Mouse (Mus musculus) forebrain, embryonic 11.5 days (tissue): ENCODE data around the gene Ikbip. TPM values are rescaled to one million over a fixed set of nuclear protein-coding genes. Genes with fewer than 3 reads are reported as not detected.

Experiments
- ATAC-seq: fragments of 200-750 bp; cut with Nextera tagmentation; replicated peaks from 2 replicates; pipeline ENCODE4 v1.8.0; 2017; ENCODE audit warnings: moderate TSS enrichment; ENCODE audit not compliant: low FRiP score
- DNase-seq: peaks from one replicate; pipeline ENCODE4 v3.0.0-alpha.2; 2017; ENCODE audit warnings: low spot score
- H3K27ac ChIP-seq: fragments of 300-500 bp; sonication (generic); 2 replicates; pipeline ENCODE4 v1.5.1; 2014; ENCODE audit warnings: low read depth, low read length
- H3K27me3 ChIP-seq: fragments of 300-500 bp; sonication (generic); 2 replicates; pipeline ENCODE4 v1.6.1; 2014; ENCODE audit warnings: mild to moderate bottlenecking, low read length, mixed read lengths; ENCODE audit not compliant: control insufficient read depth, insufficient read depth
- H3K36me3 ChIP-seq: fragments of 300-500 bp; sonication (generic); 2 replicates; pipeline ENCODE4 v1.6.1; 2014; ENCODE audit warnings: mild to moderate bottlenecking, low read length, moderate library complexity, mixed read lengths; ENCODE audit not compliant: control insufficient read depth, insufficient read depth
- H3K4me1 ChIP-seq: fragments of 300-500 bp; sonication (generic); replicated peaks from 2 replicates; pipeline ENCODE4 v1.6.1; 2014; ENCODE audit warnings: low read length, mixed read lengths; ENCODE audit not compliant: control insufficient read depth, insufficient read depth
- H3K4me2 ChIP-seq: fragments of 300-500 bp; sonication (generic); 2 replicates; pipeline ENCODE4 v1.6.1; 2014; ENCODE audit warnings: low read depth, mild to moderate bottlenecking, low read length, moderate library complexity, mixed read lengths; ENCODE audit not compliant: severe bottlenecking
- H3K4me3 ChIP-seq: fragments of 300-500 bp; sonication (generic); 2 replicates; pipeline ENCODE4 v1.5.1; 2014; ENCODE audit warnings: low read depth, low read length
- H3K9ac ChIP-seq: fragments of 300-500 bp; sonication (generic); 2 replicates; pipeline ENCODE4 v1.6.1; 2014; ENCODE audit warnings: low read length
- H3K9me3 ChIP-seq: fragments of 300-500 bp; sonication (generic); 2 replicates; pipeline ENCODE4 v1.6.1; 2016; ENCODE audit warnings: low read length, mixed read lengths; ENCODE audit not compliant: control insufficient read depth
- whole genome bisulfite sequencing: fragments of 180-500 bp; shearing (Covaris S2); extraction: QIAGEN DNeasy Blood & Tissue Kit; methylation state at CpG from one replicate; pipeline ENCODE4 v1.1.7; 2014; 5-methylcytosine and 5-hydroxymethylcytosine counted together
- polyA plus RNA-seq: library from polyadenylated mRNA; unstranded; fragments of >200 nt; fragmentation: Nextera tagmentation; extraction: Ambion mirVana; gene quantifications from 2 replicates; pipeline ENCODE4 v1.2.1, GENCODE M21; 2014

Gene Ikbip
- 19.8 and 22.7 TPM in 2 replicates for polyA plus RNA-seq

- no peaks in the 10 kb centered on the region for H3K36me3 ChIP-seq
- H3K9me3 ChIP-seq: no peaks in the 10 kb centered on the region
- peak within 1 kb of the TSS; percentile 71 for H3K4me2 ChIP-seq
- peak within 1 kb of the TSS; percentile 71 for H3K27ac ChIP-seq
- under 1% methylated on average over 86 of the region's 87 CpGs for WGBS
- peak within 1 kb of the TSS; percentile 88 for H3K4me3 ChIP-seq
- H3K4me1 ChIP-seq: 0 out of 2 replicates have a peak, but pooled peaks cover 2% of the 10 kb centered on the region
- DNase-seq (peak; percentile 100), ATAC-seq (peak; percentile 97)
- peak within 1 kb of the TSS; percentile 87 for H3K9ac ChIP-seq
- H3K27me3 ChIP-seq: no peaks in the 10 kb centered on the region
These were observed at the start of gene Ikbip, which contains the start of gene Apaf1 for GRCm38 (mm10) chr10:91082550-91083392. Gene Ikbip (plus strand): TSS chr10:91082940. Gene Apaf1 (minus strand): TSS chr10:91082770.

DNA sequence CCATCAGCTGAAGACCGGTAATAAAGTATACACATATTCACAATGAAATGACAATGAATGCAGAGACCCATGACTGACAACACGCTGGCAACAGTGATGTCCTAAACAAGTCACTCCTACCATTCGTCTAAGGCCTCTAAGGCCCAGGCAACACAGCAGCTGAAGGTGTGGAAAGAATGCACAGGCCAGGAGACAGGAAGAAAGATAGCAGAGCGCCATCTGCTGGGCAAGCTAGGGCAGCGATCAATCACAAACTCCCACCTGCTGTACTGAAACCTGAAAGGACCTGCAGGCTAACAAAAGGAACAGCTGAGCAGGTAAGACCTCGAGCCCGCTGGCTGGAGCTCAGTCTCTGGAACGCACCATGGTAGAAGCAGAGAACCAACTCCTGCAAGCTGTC, 48.8 kb upstream of the Ikbip start:
- Histone ChIP-seq H3K27me3 (no peaks in the 10 kb centered on the region), H3K9ac (no peak overlapping the region), H3K27ac (no peak overlapping the region), H3K4me3 (no peak overlapping the region), H3K9me3 (no peaks in the 10 kb centered on the region), H3K4me2 (no peak overlapping the region), H3K4me1 (no peaks in the 10 kb centered on the region), H3K36me3 (no peaks in the 10 kb centered on the region)
- WGBS: 19% methylated on average over 8 of the region's 8 CpGs
- DNase-seq (peak; percentile 83), ATAC-seq (peak; percentile 69; the same call in 1 of the 2 replicates)

DNA sequence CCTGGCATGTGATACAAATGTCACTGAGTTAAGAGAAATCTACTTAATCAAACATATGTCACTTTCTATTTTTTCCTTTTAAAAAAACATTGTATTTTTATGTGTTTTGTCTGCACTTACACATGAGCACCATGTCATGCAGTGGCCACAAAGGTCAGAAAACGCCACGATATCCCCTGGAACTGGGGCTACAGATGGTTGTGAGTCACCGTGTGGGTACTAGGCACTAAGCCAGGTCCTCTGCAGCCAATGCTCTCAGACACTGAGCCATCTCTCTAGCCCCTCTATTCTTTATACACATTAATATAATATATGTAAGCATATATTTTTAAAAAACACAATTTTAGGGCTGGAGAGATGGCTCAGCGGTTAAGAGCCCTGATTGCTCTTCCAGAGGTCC, 33.0 kb upstream of the Ikbip start:
- no peak overlapping the region for H3K4me2 ChIP-seq
- H3K9ac ChIP-seq: no peak overlapping the region
- no peak for ATAC-seq
- H3K27me3 ChIP-seq: no peaks in the 10 kb centered on the region
- DNase-seq: no peak
- no peak overlapping the region for H3K4me3 ChIP-seq
- no peaks in the 10 kb centered on the region for H3K4me1 ChIP-seq
- H3K9me3 ChIP-seq: no peaks in the 10 kb centered on the region
- H3K27ac ChIP-seq: no peak overlapping the region
- H3K36me3 ChIP-seq: peaks cover 2% of the 10 kb centered on the region; the same call in 1 of the 2 replicates
- 92% methylated on average over 4 of the region's 4 CpGs for WGBS

DNA sequence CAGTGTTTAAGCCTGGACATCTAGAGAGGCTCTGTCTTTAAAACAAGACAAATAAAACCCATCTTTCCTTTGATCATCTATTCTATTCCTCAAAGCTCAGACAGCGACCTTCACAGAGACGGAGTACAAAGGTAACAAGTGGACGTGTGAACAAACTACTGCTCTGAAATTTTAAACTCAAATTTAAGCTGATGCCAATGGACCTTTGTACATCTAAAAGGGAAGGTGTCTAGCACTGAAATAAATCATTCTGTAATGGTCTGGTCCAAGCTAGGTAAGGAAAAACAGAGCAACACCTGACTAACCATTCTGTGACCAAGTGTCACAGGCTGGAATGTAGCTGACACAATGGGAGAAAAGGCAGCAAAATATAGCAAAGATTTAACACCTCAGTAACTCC, 31.6 kb upstream of the Ikbip start:
- 96% methylated on average over 3 of the region's 3 CpGs for WGBS

GRCm38 (mm10) chr10:91052734-91053133, 30.0 kb upstream of the Ikbip start:
- no peak for DNase-seq
- Histone ChIP-seq H3K9me3 (no peaks in the 10 kb centered on the region), H3K4me1 (no peaks in the 10 kb centered on the region), H3K4me2 (no peak overlapping the region), H3K27me3 (no peaks in the 10 kb centered on the region), H3K9ac (no peak overlapping the region), H3K27ac (no peak overlapping the region), H3K4me3 (no peak overlapping the region), H3K36me3 (peaks cover 2% of the 10 kb centered on the region; the same call in 1 of the 2 replicates)
- ATAC-seq: no peak

More for the DNA sequence above, 31.6 kb upstream of the Ikbip start:
- Histone ChIP-seq H3K4me1 (no peaks in the 10 kb centered on the region), H3K27me3 (no peaks in the 10 kb centered on the region), H3K36me3 (peaks cover 2% of the 10 kb centered on the region; the same call in 1 of the 2 replicates), H3K9ac (no peak overlapping the region), H3K4me2 (no peak overlapping the region), H3K4me3 (no peak overlapping the region), H3K9me3 (no peaks in the 10 kb centered on the region), H3K27ac (no peak overlapping the region)
- DNase-seq: no peak
- ATAC-seq: no peak

GRCm38 (mm10) chr10:91060742-91061141, 22.0 kb upstream of the Ikbip start:
- WGBS: 46% methylated on average over 5 of the region's 5 CpGs
- DNase-seq (no peak), ATAC-seq (no peak)
- no peak overlapping the region for H3K4me2 ChIP-seq
- H3K9ac ChIP-seq: no peak overlapping the region
- H3K27me3 ChIP-seq: no peaks in the 10 kb centered on the region
- H3K4me1 ChIP-seq: no peaks in the 10 kb centered on the region
- no peak overlapping the region for H3K27ac ChIP-seq
- H3K4me3 ChIP-seq: no peak overlapping the region
- H3K36me3 ChIP-seq: no peaks in the 10 kb centered on the region; the same call in 1 of the 2 replicates
- H3K9me3 ChIP-seq: no peaks in the 10 kb centered on the region

DNA sequence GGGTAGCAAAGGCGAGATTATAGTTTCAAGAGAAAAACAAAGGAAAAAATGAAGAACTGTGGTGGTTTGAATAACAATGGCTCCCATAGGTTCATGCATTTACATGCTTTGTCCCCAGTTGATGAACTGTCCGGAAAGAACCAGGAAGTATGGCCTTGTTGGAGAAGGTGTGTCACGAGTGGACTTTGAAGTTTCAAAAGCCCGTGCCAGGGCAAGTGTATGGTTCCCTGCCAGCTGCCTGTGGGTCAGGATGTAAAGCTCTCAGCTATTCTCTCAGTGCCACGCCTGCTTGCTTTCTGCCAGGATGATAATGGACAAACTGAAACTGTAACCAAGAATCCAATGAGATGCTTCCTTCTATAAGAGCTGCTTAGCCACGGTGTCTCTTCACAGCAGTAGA, 20.4 kb upstream of the Ikbip start:
- Histone ChIP-seq H3K36me3 (peaks cover 9% of the 10 kb centered on the region; the same call in 1 of the 2 replicates), H3K4me2 (no peak overlapping the region), H3K27ac (no peak overlapping the region), H3K9me3 (no peaks in the 10 kb centered on the region), H3K9ac (no peak overlapping the region), H3K27me3 (no peaks in the 10 kb centered on the region), H3K4me3 (no peak overlapping the region), H3K4me1 (no peaks in the 10 kb centered on the region)
- 92% methylated on average over 6 of the region's 6 CpGs for WGBS
- DNase-seq (no peak), ATAC-seq (no peak)

GRCm38 (mm10) chr10:91071768-91072167, 11.0 kb upstream of the Ikbip start:
- H3K36me3 ChIP-seq: peaks cover 2% of the 10 kb centered on the region; the same call in 1 of the 2 replicates
- WGBS: 58% methylated on average over 1 of the region's 1 CpGs

More at GRCm38 (mm10) chr10:91071768-91072167, 11.0 kb upstream of the Ikbip start:
- Histone ChIP-seq H3K4me1 (no peaks in the 10 kb centered on the region), H3K4me3 (no peak overlapping the region), H3K27ac (no peak overlapping the region), H3K27me3 (no peaks in the 10 kb centered on the region), H3K9ac (no peak overlapping the region), H3K9me3 (no peaks in the 10 kb centered on the region), H3K4me2 (no peak overlapping the region)
- ATAC-seq (no peak), DNase-seq (no peak)
